Mouse (Mus musculus) heart, postnatal 25 days (tissue): ENCODE data around the gene Tomm7. TPM values are rescaled to one million over a fixed set of nuclear protein-coding genes. Genes with fewer than 3 reads are reported as not detected.
"Not testable (repeated sequence)": the region's sequence is repeated elsewhere in the genome, so short reads cannot be mapped to it uniquely, and the experiment has no call there.

ENCODE experiments used
- DNase-seq: peaks from one replicate; pipeline ENCODE4 v3.0.0; 2022; ENCODE audit warnings: low spot score
- intact Hi-C: fragments of 180-260 bp; cut with DNase I; formaldehyde crosslinking; loops from one replicate; pipeline ENCODE4 v1.15.1; 2025
- total RNA-seq, 2 experiments: library from RNA; stranded (reverse); gene quantifications; 2 replicates each; pipeline ENCODE4 v1.2.3; 2021

The Tomm7 gene
- 100 to 1,000 TPM; 102 to 106 TPM for total RNA-seq

- DNase-seq, result peak; percentile 95
- intact Hi-C loops, result no loop called here
These were observed at the start of gene Tomm7 for GRCm38 (mm10) chr5:23843674-23844530. Gene Tomm7 (minus strand): TSS chr5:23844161.

DNA sequence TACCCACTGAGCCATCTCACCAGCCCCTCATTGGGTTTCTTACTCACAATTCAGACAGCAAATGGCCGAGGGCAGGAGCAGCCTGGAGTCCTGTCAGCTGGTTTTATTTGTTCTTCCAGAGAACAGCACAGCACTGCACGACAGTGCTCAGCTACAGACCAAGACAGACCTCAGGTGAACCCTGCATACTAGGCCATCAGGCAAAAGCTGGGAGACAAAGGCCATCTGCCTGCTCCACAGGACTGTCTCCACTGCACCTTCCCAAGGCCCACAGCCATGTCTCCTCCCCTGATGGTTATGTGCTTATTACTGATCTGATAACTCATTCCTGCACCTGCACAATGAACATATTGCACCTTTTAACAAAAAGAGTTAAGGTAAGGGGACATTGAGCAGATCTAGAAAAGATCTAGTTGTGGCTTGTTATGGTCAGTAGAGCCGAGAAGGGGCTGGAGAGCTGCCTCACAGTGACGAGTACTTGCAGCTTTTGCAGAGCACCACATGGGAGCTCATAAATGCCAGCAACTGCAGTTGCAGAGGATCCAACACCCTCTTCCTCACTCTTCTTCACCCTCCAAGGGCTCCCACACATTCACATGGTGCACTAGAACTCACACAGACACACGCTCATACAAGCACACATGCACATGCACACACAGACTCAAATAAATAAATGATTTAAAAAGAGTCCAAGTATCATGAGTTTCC lies 49.3 kb upstream of the Tomm7 start:
- intact Hi-C loops, result no loop called here

GRCm38 (mm10) chr5:23890734-23891133 lies 46.8 kb upstream of the Tomm7 start:
- DNase-seq, result peak; percentile 10
- intact Hi-C loops, result loop anchor here (2.0 kb wide), 1 partner anchor 186 kb away; no protein-coding TSS in a partner anchor

More for the DNA sequence above, 49.3 kb upstream of the Tomm7 start:
- DNase-seq, result no peak

GRCm38 (mm10) chr5:23889461-23889860 lies 45.5 kb upstream of the Tomm7 start:
- DNase-seq, result no peak
- intact Hi-C loops, result no loop called here

GRCm38 (mm10) chr5:23887111-23887510 lies 43.1 kb upstream of the Tomm7 start:
- DNase-seq, result no peak
- intact Hi-C loops, result no loop called here

DNA sequence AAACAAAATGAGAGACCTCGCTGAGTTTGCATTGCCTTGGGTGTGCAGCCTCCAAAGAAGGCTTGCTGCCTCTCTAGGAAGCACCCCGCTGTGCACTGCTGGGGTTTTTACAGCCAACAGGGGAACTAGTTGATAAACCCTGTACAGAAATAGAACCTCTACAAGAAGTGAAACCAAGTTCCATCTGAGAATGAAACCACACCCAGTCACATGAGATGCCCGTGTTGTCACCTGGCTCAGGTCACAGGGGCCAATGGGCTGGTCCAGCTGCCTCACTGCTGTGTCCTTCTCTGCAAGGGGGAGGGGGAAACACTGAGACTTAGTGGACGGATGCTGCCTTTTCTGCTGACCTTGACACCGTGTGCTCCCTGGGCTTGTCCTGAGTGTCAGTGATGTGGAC lies 30.5 kb upstream of the Tomm7 start:
- intact Hi-C loops, result no loop called here
- DNase-seq, result no peak

DNA sequence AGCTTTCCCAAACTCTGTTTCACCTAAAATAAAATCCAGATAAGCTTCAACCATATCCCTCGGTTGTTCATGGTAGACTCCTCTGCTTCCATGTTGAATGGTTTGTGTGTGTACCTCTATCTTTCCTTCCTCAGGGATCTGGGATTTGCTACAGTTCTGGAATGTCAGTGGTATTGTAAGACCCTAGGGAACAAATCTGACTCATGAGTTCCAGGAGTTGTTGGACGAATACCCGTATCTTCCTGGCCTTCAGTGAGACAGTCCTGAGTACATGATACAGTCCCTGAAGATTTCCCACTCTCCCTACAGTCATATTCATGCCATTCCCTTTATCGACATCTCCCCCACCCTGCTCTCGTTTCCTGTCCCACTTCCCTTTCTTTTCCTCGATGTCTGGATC lies 28.6 kb upstream of the Tomm7 start:
- intact Hi-C loops, result no loop called here
- DNase-seq, result no peak

GRCm38 (mm10) chr5:23871323-23871722 lies 27.4 kb upstream of the Tomm7 start:
- intact Hi-C loops, DNase-seq: not testable (repeated sequence)

- DNase-seq, result no peak
- intact Hi-C loops, result no loop called here
These were observed 22.0 kb upstream of the Tomm7 start for GRCm38 (mm10) chr5:23865941-23866340.

- intact Hi-C loops, result no loop called here
- DNase-seq, result no peak
These were observed 20.3 kb upstream of the Tomm7 start for GRCm38 (mm10) chr5:23864054-23864965.

GRCm38 (mm10) chr5:23863166-23864053 lies 19.4 kb upstream of the Tomm7 start:
- DNase-seq, result no peak
- intact Hi-C loops, result no loop called here

GRCm38 (mm10) chr5:23862291-23862690 lies 18.3 kb upstream of the Tomm7 start:
- peak; percentile 61 for DNase-seq
- intact Hi-C loops, result no loop called here

DNA sequence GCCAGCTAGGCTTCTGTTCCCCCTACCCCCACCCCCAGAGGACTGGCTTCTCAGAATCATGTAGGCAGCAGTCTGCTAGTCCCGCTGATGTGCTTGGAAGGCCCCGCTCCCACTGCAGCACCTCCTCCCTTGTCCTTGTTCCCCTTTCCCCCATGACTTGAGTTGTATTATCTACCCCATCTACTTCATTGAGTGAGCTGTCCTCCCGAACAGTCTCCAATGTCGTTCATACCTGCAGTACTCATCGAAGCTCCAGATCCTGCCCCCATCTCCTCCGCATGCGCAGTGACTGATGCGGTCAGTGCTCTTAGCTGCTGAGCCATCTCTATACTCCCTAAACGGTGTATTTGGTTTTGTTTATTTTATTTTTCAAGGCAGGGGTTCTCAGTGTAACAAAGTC lies 17.8 kb upstream of the Tomm7 start:
- DNase-seq, result no peak
- intact Hi-C loops, result no loop called here

- DNase-seq, result no peak
- intact Hi-C loops, result loop anchor here (10.0 kb wide), 1 partner anchor 305 kb away; the partner anchor contains the start of gene Nupl2
These were observed 15.9 kb upstream of the Tomm7 start for GRCm38 (mm10) chr5:23859896-23860295.

- DNase-seq, result no peak
- intact Hi-C loops, result loop anchor here (10.0 kb wide), 1 partner anchor 306 kb away; the partner anchor contains the start of gene Nupl2
These were observed 15.2 kb upstream of the Tomm7 start for GRCm38 (mm10) chr5:23859087-23859718.

GRCm38 (mm10) chr5:23858643-23859042 lies 14.7 kb upstream of the Tomm7 start:
- intact Hi-C loops, result loop anchor here (10.0 kb wide), 1 partner anchor 306 kb away; the partner anchor contains the start of gene Nupl2
- DNase-seq, result no peak

DNA sequence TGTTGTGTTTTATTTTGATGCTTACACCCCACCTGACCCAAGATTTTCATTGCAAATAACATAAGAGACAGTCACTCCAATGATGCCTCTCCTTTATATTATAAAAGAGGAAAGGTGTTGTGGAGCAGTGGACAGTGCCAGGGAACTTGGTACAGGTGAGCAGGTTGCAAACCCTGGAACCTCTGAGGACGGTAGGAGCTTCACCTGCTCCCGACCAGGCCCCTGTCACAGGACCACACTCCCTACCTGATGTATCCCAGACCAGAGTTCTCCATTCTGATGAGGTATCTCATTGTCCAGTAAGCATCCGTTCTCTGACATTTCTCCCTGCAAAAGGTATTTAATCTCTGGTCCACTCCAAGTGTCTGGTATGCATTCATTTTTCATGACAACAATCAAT lies 14.0 kb upstream of the Tomm7 start:
- intact Hi-C loops, result loop anchor here (10.0 kb wide), 1 partner anchor 307 kb away; the partner anchor contains the start of gene Nupl2

DNA sequence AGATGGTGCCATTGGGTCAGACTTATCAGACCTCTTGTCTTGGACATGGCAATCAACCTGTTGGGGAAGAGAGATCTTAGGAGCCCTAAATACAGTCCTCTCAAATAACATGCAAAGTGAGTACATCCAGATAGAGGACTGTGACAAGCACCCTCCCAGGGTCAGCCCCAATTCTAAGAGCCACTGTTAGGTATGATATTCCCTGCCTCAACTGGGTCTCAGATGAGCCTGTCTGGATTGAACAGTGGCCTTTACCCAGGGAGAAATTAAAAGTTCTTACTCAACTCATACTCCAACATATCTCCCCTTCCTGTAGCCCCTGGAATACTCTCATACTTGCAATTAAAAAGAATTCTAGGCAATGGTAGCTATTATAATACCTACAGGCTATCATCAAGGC lies 13.2 kb upstream of the Tomm7 start:
- intact Hi-C loops, result loop anchor here (10.0 kb wide), 1 partner anchor 308 kb away; the partner anchor contains the start of gene Nupl2
- no peak for DNase-seq

More for the DNA sequence above, 14.0 kb upstream of the Tomm7 start:
- no peak for DNase-seq
